Mouse (Mus musculus) olfactory bulb, adult 2 months (tissue): ENCODE measurements around the gene Suclg2. TPM values are rescaled to one million over a fixed set of nuclear protein-coding genes. Genes with fewer than 3 reads are reported as not detected.

Experiments used
- H3K27ac ChIP-seq: fragments of 200-500 bp; 2 replicates; pipeline ENCODE4 v1.5.1; 2012; ENCODE audit warnings: low read depth, low read length; ENCODE audit not compliant: insufficient read depth
- H3K4me1 ChIP-seq: fragments of 200-500 bp; 2 replicates; pipeline ENCODE4 v1.6.1; 2012; ENCODE audit warnings: low read length; ENCODE audit not compliant: control insufficient read depth, insufficient read depth
- H3K4me3 ChIP-seq: fragments of 200-500 bp; 2 replicates; pipeline ENCODE4 v1.5.1; 2012; ENCODE audit warnings: mild to moderate bottlenecking, low read depth, low read length, moderate library complexity; ENCODE audit not compliant: insufficient read depth
- CTCF ChIP-seq: fragments of 200-500 bp; IDR thresholded peaks from 2 replicates; pipeline ENCODE4 v1.5.1; 2012; ENCODE audit warnings: low read depth, mild to moderate bottlenecking, low read length, moderate library complexity; ENCODE audit not compliant: insufficient read depth
- POLR2A ChIP-seq: fragments of 200-500 bp; IDR thresholded peaks from 2 replicates; pipeline ENCODE4 v1.6.1; 2012; ENCODE audit warnings: mild to moderate bottlenecking, low read depth, low read length, moderate library complexity; ENCODE audit not compliant: insufficient read depth
- WGBS: fragments of 180-500 bp; shearing (Covaris S2); methylation state at CpG from one replicate; pipeline ENCODE4 v1.1.7; 2018; 5-methylcytosine and 5-hydroxymethylcytosine counted together
- polyA plus RNA-seq: library from polyadenylated mRNA; stranded (reverse); fragments of >200 nt; gene quantifications from 2 replicates; pipeline ENCODE4 v1.2.4, GENCODE M21; 2012; ENCODE audit warnings: low replicate concordance; ENCODE audit not compliant: missing spikeins, insufficient read depth, insufficient read length

Suclg2 gene
- polyA plus RNA-seq, 1 experiment, result not detected

- Histone ChIP-seq H3K4me3 (no peak overlapping the region), H3K4me1 (no peaks in the 10 kb centered on the region), H3K27ac (no peak overlapping the region)
- TF ChIP-seq CTCF (no peak), POLR2A (no peak)
- WGBS, result 98% methylated on average over 2 of the region's 2 CpGs
These were observed 41.6 kb downstream of the Suclg2 start for GRCm38 (mm10) chr6:95676951-95677350.

DNA sequence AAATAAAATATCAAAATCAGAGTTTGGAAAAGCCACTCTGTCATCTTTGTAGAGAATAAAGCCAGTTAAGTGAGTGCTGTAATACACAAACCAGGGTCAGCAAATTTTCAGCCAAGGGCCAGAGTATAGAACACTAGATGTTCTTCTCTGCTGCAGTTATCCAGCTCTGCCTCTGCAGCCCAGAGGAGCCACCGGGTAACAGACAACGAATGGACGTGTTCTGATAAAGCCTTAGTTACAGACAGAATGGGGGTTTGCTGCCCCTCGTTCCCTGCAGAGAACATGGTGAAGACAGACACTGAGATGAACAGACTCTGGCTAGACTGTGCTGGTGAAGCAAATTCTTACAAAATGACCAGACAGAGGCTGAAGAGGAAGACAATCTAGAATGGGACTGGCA lies 42.2 kb downstream of the Suclg2 start:
- TF ChIP-seq POLR2A (no peak), CTCF (no peak)
- 87% methylated on average over 4 of the region's 4 CpGs for WGBS
- no peak overlapping the region for H3K27ac ChIP-seq
- no peaks in the 10 kb centered on the region for H3K4me1 ChIP-seq
- no peak overlapping the region for H3K4me3 ChIP-seq

GRCm38 (mm10) chr6:95675059-95675705 lies 43.4 kb downstream of the Suclg2 start:
- H3K4me3 ChIP-seq, result no peak overlapping the region
- H3K27ac ChIP-seq, result no peak overlapping the region
- H3K4me1 ChIP-seq, result no peaks in the 10 kb centered on the region
- TF ChIP-seq POLR2A, result no peak
- TF ChIP-seq CTCF, result no peak
- 55% methylated on average over 6 of the region's 6 CpGs for WGBS

- Histone ChIP-seq H3K27ac (no peak overlapping the region), H3K4me3 (no peak overlapping the region), H3K4me1 (no peaks in the 10 kb centered on the region)
- 37% methylated on average over 1 of the region's 1 CpGs for WGBS
- TF ChIP-seq CTCF, result no peak
These were observed 43.9 kb downstream of the Suclg2 start for GRCm38 (mm10) chr6:95674651-95675050.

DNA sequence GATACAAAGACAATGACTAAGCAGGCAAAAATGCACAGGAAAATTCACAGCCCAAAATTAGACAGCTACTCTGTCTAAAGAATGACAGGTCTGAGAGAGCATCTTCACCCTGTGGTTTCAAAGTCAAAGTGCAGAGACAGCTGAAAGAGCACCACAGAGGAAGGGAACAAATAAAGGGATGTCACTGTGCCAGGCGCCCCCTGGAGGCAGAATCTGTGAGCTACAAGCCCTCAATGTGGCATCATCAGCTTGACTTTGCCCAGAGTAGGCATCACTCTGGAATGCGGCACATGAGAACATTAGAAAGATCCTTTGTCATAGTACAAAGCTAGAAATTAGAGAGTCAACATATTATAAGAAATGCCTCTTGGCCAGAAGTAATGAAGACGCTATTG lies 49.3 kb downstream of the Suclg2 start:
- TF ChIP-seq CTCF, result no peak
- TF ChIP-seq POLR2A, result no peak
- Histone ChIP-seq H3K4me1 (no peaks in the 10 kb centered on the region), H3K4me3 (no peak overlapping the region), H3K27ac (no peak overlapping the region)
- WGBS, result 50% methylated on average over 3 of the region's 3 CpGs

DNA sequence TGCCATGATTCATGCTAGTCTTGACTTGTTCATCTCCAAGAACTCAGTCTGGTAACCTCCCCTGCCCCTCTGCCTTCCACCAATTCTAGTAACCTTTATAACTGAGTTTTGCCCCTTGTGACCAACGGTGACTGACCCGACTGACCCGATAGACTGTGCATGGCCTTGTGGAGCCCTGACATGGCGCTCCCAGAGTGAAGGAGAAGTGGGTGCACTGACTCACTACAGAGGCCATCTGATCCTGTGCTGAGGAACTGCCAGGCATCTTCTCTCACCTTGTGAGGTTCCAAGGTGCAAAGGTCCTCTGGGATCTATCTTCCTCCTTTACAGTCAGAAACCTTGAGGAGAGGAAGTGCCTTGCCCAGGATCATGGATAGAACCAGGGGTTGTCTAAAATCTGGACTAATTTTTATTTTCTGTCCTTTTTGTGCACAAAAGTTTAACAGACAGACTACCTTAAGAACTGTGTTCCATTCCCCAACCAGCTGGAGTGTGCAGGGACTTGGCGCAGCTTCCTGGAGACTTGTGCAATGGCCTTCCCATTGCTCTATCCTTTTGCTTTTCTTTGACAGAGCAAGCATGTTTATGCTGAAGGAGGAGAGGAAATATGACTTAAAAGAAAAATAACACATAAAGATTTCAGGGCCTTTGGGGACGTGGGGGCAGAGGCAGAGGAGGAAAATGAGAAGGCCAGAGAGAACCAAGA lies 49.8 kb downstream of the Suclg2 start:
- no peaks in the 10 kb centered on the region for H3K4me1 ChIP-seq
- TF ChIP-seq CTCF (no peak), POLR2A (no peak)
- H3K4me3 ChIP-seq, result no peak overlapping the region
- WGBS, result 97% methylated on average over 6 of the region's 6 CpGs
- no peak overlapping the region for H3K27ac ChIP-seq

DNA sequence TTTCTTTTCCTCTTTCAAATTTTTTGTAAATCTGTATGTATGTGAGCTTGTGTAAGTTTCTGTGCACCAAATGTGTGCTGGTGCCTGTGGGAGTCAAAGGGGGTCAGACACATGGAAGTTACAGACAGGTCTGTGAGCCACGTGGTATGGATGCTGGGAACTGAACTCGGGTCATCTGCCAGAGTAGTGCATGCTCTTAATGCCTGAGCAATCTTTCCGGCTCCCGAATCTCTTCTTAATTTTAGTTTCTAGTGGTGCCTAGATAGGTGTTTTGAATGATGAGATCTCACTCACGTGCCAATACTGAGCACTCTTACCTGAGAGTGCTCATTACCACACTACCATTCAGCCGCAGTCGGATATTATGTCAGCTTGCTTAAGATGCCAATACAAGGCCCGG lies 60.9 kb downstream of the Suclg2 start:
- WGBS, result 94% methylated on average over 8 of the region's 8 CpGs
- H3K4me1 ChIP-seq, result no peaks in the 10 kb centered on the region
- no peak overlapping the region for H3K4me3 ChIP-seq
- no peak overlapping the region for H3K27ac ChIP-seq
- TF ChIP-seq CTCF (no peak), POLR2A (no peak)

DNA sequence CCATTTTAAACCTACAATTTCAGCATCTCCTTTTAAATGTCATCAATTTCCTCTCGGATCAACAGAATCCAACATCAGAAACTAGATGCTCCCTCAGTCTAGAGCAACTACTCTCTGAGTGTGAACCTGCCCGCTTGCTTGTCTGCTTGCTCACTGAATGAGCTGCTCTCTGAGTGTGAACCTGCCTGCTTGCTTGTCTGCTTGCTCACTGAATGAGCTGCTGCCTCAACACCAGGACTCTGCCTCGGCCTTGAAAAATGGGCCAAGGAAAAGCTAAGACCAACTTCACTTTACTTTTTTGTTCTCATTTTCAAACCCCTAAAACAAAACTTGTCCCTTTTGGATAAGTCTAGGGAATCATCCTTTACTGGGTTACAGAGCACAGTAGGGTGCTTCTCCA lies 64.9 kb downstream of the Suclg2 start:
- TF ChIP-seq POLR2A (no peak), CTCF (no peak)
- Histone ChIP-seq H3K4me3 (no peak overlapping the region), H3K4me1 (no peaks in the 10 kb centered on the region), H3K27ac (no peak overlapping the region)
- WGBS, result 93% methylated on average over 3 of the region's 3 CpGs

DNA sequence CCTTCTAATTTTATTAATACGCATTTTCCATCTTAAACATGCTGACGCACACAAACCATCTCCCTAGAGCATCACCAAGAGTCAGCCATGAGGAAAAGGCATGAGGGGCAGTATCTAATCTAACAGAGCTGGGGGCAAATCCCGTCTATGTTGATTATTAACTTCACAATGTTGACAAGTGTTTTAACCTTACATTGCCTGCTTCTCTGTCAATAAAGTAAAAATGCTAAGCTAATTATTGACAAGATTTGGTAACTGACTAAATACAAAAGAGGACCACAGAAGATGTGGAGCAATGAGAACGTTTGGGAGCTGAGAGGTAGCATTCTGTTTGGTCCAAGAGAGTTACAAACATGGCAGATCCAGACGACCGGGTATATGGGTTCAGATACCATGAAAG lies 65.8 kb downstream of the Suclg2 start:
- 96% methylated on average over 6 of the region's 6 CpGs for WGBS
- H3K4me3 ChIP-seq, result no peak overlapping the region
- H3K4me1 ChIP-seq, result no peaks in the 10 kb centered on the region
- H3K27ac ChIP-seq, result no peak overlapping the region
- TF ChIP-seq POLR2A (no peak), CTCF (no peak)
